Mouse (Mus musculus): ENCODE data around the gene P2rx4. TPM values are rescaled to one million over a fixed set of nuclear protein-coding genes. Genes with fewer than 3 reads are reported as not detected.

Gene P2rx4
- total RNA-seq, 2 experiments from 2014 or later = 13.5 to 14.1 TPM

Small RNA genes lying within 50 kb of the gene (microRNA-seq; reads per million reads assigned to microRNA genes)
- gene Mir8115 = 2.9 to 4.0 reads per million in 2 experiments

Other genes with a start within 250 kb of the P2rx4 start
- gene Atp2a2, start 205.3 kb upstream of the P2rx4 start, total RNA-seq (2021) = 1,000 to 10,000 TPM; 9,386 to 9,784 TPM
- gene Ift81, start 93.0 kb upstream of the P2rx4 start, total RNA-seq (2021) = 10 to 100 TPM; 49.4 to 58.5 TPM
- 1 to 10 TPM; 4.0 to 4.3 TPM for gene P2rx7, start 63.6 kb upstream of the P2rx4 start, total RNA-seq (2021)
- 10 to 100 TPM; 11.4 to 11.7 TPM for gene Camkk2, start 71.9 kb downstream of the P2rx4 start, total RNA-seq (2021)
- gene Anapc5, start 113.8 kb downstream of the P2rx4 start, total RNA-seq (2021) = 100 to 1,000 TPM; 162 to 181 TPM
- gene Rnf34, start 142.5 kb downstream of the P2rx4 start, total RNA-seq (2021) = 10 to 100 TPM; 27.3 to 27.7 TPM